Mouse (Mus musculus) adipose tissue, adult 10 weeks (tissue): Measurements from ENCODE around the gene Nek8. TPM values are rescaled to one million over a fixed set of nuclear protein-coding genes. Genes with fewer than 3 reads are reported as not detected.

Experiments used
- polyA plus RNA-seq: library from polyadenylated mRNA; stranded (reverse); fragments of 350-450 nt; fragmentation: Illumina TruSeq; extraction: RNeasy Lipid Tissue Mini Kit (QIAGEN cat#74804); gene quantifications from one replicate; pipeline ENCODE4 v1.2.3, GENCODE M21; 2014; ENCODE audit warnings: low read depth, low replicate concordance

Nek8 gene
- 11.7 TPM for polyA plus RNA-seq

DNA sequence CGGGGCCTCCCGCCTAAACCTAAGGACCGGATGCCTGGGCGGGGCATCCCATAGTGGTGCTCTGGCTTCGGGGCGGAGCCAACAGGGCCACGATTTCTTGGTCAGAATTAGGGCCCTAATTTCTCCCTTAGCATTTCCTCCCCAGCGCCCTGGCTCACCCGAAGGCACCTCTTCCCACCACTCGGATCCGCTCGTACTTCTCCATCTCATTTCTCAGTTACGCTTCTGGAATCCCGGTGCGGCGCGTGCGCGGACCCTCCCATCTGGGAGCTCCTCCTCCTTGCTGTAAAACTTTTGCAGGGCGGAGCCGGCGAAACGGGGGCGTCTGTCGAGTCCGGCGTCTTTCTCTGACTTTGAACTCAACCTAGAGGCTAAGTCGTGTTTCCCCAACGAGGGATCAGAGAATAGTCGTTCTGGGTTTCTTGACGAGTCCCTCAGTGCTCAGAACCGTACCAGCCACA, at the start of gene Nek8, which contains the start of gene Tlcd1:
Gene Nek8 (minus strand): TSS at position 274 of the 461 bp plus-strand sequence.
Gene Tlcd1 (plus strand): TSS at position 310 of the 461 bp plus-strand sequence.

DNA sequence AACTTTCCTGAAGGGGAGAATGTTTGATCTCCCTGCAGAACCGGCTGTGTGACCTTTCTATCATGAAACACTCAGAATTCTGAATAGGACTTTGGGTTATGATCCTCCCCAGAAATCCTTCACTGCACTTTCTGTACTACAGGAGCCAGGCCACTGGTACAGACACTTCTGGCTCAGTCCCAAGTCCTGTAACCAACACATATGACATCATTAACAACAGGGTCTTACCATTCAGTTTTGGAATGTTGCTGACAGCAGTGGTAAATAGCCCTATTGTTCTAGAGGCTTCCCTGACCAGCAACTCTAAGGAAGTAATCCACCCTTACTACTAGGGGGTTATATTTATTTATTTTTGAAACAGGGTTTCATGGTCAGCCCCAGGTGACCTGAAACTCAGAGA, 16.6 kb upstream of the Nek8 start, which contains the start of gene Proca1:
Gene Proca1 (plus strand): TSS at position 280 of the 400 bp plus-strand sequence.

DNA sequence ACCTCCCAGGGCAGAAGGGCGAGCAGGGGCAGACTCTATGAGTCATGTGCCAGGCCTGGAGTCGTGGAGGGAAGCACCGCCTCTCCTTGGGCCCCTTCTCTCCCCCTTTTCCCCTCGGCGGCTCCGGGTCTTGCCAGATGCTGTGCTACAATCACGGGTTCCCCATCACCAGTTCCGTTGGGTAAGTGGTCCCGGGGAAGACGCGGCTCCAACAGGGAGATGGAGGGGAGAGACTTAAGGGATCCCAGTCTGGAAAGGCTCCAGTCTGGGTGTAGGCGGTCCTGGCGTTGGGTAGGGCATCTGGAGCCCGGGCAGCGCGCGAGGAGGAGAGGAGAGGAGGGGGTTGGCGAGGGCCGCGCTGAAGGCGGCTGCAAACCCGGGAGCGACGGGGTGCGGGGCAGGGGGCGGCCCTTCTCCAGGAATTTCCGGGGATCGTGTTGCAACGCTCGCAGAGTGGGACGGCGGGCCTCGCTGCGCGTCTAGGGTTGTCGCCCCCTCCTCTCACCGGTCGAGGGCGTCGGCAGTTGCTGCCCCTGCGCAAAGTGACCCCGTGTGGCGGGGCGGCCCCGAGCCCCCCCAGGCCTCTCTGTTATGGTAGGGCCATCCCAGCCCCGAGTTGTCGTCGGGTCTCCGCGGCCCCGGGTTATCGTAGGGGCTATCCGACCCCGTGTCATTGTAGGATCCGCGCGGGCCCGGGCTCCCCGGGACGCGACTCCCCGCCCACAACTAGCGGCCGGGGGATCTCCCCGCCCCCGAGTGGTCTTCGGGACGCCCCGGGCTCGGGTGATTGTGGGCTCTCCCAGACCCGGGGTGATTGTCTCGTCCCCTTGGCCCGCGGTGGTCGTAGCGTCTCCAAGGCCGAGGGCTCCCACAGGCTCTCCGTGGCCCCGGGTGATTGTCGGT, 12.1 kb upstream of the Nek8 start, which contains the start of gene Rab34:
Gene Rab34 (plus strand): TSS at position 100 of the 903 bp plus-strand sequence.

DNA sequence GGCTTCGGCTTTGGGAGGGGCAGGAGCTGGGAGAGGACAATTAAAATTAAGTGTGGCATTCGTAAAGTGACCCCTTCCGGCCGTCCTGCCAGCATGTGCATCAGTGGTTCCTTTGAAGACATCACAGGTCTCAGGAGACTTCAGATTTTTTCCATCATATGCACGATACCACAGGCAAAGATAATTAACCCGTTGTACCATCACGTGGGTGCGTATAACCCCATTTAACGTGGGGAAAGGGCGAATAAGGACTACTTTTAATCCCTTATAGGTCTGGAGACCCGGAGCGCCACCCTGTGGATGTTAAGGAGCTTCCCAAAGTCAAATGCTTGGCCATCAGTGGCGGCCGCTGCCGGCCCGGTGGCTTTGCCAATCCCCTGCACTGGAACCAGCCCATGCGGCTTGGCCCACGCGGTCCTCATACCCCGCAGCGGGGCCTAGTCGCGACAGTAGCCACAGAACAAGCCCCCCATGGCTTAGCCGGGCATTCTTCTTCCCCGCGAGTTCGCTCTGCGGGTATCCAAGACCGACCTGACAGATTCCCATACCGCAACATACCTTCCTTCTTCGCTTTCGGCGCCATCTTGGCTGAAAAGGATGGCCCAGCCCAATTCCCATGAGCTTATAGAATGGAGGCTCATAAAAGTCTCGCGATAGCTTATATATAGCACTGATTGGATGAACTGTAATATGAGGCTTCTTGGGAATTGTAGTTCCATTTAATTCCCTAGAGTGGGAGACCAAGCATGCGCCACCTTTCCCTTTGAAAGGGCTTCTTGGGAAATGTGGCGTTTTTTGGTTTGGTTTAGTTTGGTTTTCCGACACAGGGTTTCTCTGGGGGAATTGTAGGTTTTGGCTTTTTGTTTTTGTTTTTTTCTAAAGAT, 6.7 kb upstream of the Nek8 start, which contains the start of gene Rpl23a:
Gene Rpl23a (minus strand): TSS at position 624 of the 884 bp plus-strand sequence.

DNA sequence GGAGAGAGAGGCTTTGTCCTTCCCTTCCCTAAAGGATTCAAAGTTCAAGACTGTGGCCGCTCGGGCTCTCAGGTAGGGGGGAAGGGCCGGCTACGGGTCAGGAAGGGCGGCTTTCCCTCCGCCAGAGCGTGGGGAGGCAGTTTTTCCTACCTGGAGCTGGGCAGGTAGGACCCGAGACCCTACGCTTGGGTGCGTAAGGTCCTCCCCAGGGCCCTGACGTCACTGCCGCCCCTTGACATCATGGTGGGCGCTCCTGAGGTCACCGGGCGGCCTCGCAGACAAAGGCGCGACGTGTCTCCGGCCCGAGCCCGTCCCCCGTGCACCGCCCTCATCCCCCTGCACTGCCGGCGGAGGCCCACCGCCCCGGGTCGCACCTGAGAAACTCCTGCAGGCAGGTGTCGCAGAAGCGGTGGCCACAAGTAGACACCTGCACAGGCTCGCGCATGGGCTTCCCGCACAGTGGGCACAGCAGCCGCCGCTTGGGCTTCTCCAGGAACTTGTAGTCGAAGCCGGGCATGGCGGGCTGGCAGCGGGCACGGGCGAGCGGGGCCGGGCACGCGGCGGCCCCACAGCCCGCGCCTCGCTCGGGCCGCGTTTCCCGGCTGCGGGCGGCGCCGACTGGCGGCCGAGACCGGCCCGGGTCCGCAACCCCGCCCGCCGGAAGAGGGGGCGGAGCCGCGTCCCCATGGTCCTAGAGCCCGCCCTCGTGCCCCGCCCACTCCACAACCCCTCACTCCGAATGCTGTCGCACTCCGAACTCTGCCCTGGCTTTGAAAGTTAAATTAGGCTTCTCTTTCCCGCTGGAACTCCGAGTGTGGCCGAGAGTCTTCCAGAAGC, 11.3 kb downstream of the Nek8 start, which contains the start of gene Traf4:
Gene Traf4 (minus strand): TSS at position 666 of the 837 bp plus-strand sequence.

Other genes starting within 250 kb of the Nek8 start
- gene Sez6, start 245.9 kb downstream of the Nek8 start, polyA plus RNA-seq = 0.87 TPM
- 41.1 TPM for gene Phf12, start 193.9 kb downstream of the Nek8 start, polyA plus RNA-seq
- 3.0 TPM for gene Dhrs13, start 144.4 kb downstream of the Nek8 start, polyA plus RNA-seq
- 50.3 TPM for gene Flot2, start 138.7 kb downstream of the Nek8 start, polyA plus RNA-seq
- gene Eral1, start 96.3 kb downstream of the Nek8 start, polyA plus RNA-seq = 14.4 TPM
- 13.9 TPM for gene Fam222b, start 82.0 kb downstream of the Nek8 start, polyA plus RNA-seq
- gene Traf4, start 11.1 kb downstream of the Nek8 start, polyA plus RNA-seq = 17.9 TPM
- gene Tlcd1, start within 50 bp of the Nek8 start, polyA plus RNA-seq = 74.2 TPM
- 2,000 TPM for gene Rpl23a, start 6.9 kb upstream of the Nek8 start, polyA plus RNA-seq
- 68.5 TPM for gene Rab34, start 11.8 kb upstream of the Nek8 start, polyA plus RNA-seq
- gene Proca1, start 16.7 kb upstream of the Nek8 start, polyA plus RNA-seq = 26.7 TPM
- 103 TPM for gene Sdf2, start 69.1 kb upstream of the Nek8 start, polyA plus RNA-seq
- 41.1 TPM for gene Supt6, start 69.3 kb upstream of the Nek8 start, polyA plus RNA-seq
- 107 TPM for gene 2610507B11Rik, start 85.1 kb upstream of the Nek8 start, polyA plus RNA-seq
- gene BC030499, start 114.2 kb upstream of the Nek8 start, polyA plus RNA-seq = 0.19 TPM
- 2.7 TPM for gene Spag5, start 124.9 kb upstream of the Nek8 start, polyA plus RNA-seq
- gene Aldoc, start 146.3 kb upstream of the Nek8 start, polyA plus RNA-seq = 41.4 TPM
- 34.6 TPM for gene Pigs, start 151.7 kb upstream of the Nek8 start, polyA plus RNA-seq
- 34.6 TPM for gene Unc119, start 166.8 kb upstream of the Nek8 start, polyA plus RNA-seq
- not detected for gene Foxn1, start 209.9 kb upstream of the Nek8 start, polyA plus RNA-seq
- 7.7 TPM for gene Slc13a2, start 245.5 kb upstream of the Nek8 start, polyA plus RNA-seq